Mouse (Mus musculus): ENCODE measurements around the gene Gale.

DNA sequence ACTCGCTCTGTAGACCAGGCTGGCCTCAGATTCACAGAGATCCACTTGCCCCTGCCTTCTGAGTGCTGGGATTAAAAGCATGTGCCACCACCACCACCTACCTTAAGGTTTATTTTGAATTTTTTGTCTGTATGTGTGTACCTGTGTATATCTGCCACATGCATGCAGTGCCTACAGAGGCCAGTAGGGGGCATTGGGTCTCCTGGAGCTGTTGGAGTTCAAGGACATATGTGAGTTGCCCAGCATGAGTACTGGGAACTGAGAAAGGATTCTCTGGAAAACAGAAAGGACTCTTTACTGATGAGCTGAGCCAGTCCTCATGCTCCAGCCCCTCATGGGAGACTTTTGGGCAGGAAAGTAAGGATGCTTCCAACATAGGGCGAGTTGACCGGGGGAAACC lies 12.0 kb upstream of the Gale start:
- TF ChIP-seq MYC (IDR thresholded peaks at IDR 0.05; ENCODE audit: low read depth, low read length): no peak
- peak; percentile 18 to 27; a peak in 1 of 4 replicates for TF ChIP-seq CTCF (conservative IDR thresholded peaks at IDR 0.05 in 1 of 2, IDR thresholded peaks at IDR 0.05 in 1 of 2; ENCODE audit: low read depth in 2 of 2, low read length in 2 of 2)
- TF ChIP-seq CHD2 (IDR thresholded peaks at IDR 0.05; ENCODE audit: low read length): no peak

Data from CH12.LX (cell line).